24 mouse cellular contexts compared by ENCODE assay signal in genomic region chr3:85108396-85108795, GRCm38 (mm10).
"Had no signal": no experiment of that assay in that cellular context is flagged by ENCODE, and none has a peak within 500 bp of the region (broad histone marks: within the 10 kb centered on the region; RNA-seq: fewer than 3 reads in every experiment).

No protein-coding gene starts in this region.

- ATAC-seq: intestine, postnatal 0 days; liver, embryonic 12.5 days; midbrain, embryonic 13.5 days; midbrain, embryonic 16.5 days had no signal

- DNase-seq: kidney, adult 2 months; kidney, postnatal 10 days; kidney, postnatal 36 days; layer of hippocampus, postnatal 36 days; liver; lung, adult 18-20 months; lung, postnatal 10 days; lung, postnatal 36 days; right cerebral cortex, postnatal 14 days; spleen, adult 18-20 months; thymus, adult 18-20 months; thymus, postnatal 36 days had no signal

- H3K4me3 ChIP-seq: kidney, embryonic 15.5 days; limb, embryonic 10.5 days; limb, embryonic 13.5 days; liver, embryonic 12.5 days; liver, embryonic 15.5 days; lung, embryonic 15.5 days; megakaryocyte, embryonic 14.5 days; midbrain, embryonic 10.5 days; midbrain, embryonic 13.5 days; stomach, embryonic 15.5 days had no signal

- H3K27ac ChIP-seq: kidney, embryonic 15.5 days; limb, embryonic 10.5 days; limb, embryonic 13.5 days; liver, embryonic 12.5 days; liver, embryonic 15.5 days; lung, embryonic 15.5 days; midbrain, embryonic 10.5 days; midbrain, embryonic 13.5 days; stomach, embryonic 15.5 days had no signal
